Mouse (Mus musculus) hindbrain, embryonic 12.5 days (tissue): ENCODE results near the gene Fam171a2. TPM values are rescaled to one million over a fixed set of nuclear protein-coding genes. Genes with fewer than 3 reads are reported as not detected.

ENCODE experiments used
- ATAC-seq: fragments of 200-750 bp; cut with Nextera tagmentation; 2 replicates; pipeline ENCODE4 v1.8.0; 2017; ENCODE audit warnings: moderate TSS enrichment; ENCODE audit not compliant: low FRiP score
- H3K27ac ChIP-seq: fragments of 300-500 bp; sonication (generic); 2 replicates; pipeline ENCODE4 v1.5.1; 2016; ENCODE audit warnings: mild to moderate bottlenecking
- H3K27me3 ChIP-seq: fragments of 300-500 bp; sonication (generic); 2 replicates; pipeline ENCODE4 v1.6.1; 2016; ENCODE audit warnings: mild to moderate bottlenecking
- H3K36me3 ChIP-seq: fragments of 300-500 bp; sonication (generic); 2 replicates; pipeline ENCODE4 v1.6.1; 2016; ENCODE audit warnings: mild to moderate bottlenecking
- H3K4me1 ChIP-seq: fragments of 300-500 bp; sonication (generic); 2 replicates; pipeline ENCODE4 v1.6.1; 2016
- H3K4me2 ChIP-seq: fragments of 300-500 bp; sonication (generic); replicated peaks from 2 replicates; pipeline ENCODE4 v1.6.1; 2016; ENCODE audit warnings: mild to moderate bottlenecking
- H3K4me3 ChIP-seq: fragments of 300-500 bp; sonication (generic); 2 replicates; pipeline ENCODE4 v1.5.1; 2016; ENCODE audit warnings: mild to moderate bottlenecking
- H3K9ac ChIP-seq: fragments of 300-500 bp; sonication (generic); 2 replicates; pipeline ENCODE4 v1.6.1; 2016; ENCODE audit warnings: mild to moderate bottlenecking, moderate library complexity
- H3K9me3 ChIP-seq: fragments of 300-500 bp; sonication (generic); replicated peaks from 2 replicates; pipeline ENCODE4 v1.6.1; 2016; ENCODE audit warnings: mild to moderate bottlenecking
- WGBS: fragments of 180-500 bp; shearing (Covaris S2); methylation state at CpG from one replicate; pipeline ENCODE4 v1.1.7; 2016; 5-methylcytosine and 5-hydroxymethylcytosine counted together
- polyA plus RNA-seq: library from polyadenylated mRNA; unstranded; fragments of >200 nt; fragmentation: Nextera tagmentation; extraction: Ambion mirVana; gene quantifications from 2 replicates; pipeline ENCODE4 v1.2.1, GENCODE M21; 2016

Gene Fam171a2
- polyA plus RNA-seq, 1 experiment from 2014 or later, result 21.5 TPM

DNA sequence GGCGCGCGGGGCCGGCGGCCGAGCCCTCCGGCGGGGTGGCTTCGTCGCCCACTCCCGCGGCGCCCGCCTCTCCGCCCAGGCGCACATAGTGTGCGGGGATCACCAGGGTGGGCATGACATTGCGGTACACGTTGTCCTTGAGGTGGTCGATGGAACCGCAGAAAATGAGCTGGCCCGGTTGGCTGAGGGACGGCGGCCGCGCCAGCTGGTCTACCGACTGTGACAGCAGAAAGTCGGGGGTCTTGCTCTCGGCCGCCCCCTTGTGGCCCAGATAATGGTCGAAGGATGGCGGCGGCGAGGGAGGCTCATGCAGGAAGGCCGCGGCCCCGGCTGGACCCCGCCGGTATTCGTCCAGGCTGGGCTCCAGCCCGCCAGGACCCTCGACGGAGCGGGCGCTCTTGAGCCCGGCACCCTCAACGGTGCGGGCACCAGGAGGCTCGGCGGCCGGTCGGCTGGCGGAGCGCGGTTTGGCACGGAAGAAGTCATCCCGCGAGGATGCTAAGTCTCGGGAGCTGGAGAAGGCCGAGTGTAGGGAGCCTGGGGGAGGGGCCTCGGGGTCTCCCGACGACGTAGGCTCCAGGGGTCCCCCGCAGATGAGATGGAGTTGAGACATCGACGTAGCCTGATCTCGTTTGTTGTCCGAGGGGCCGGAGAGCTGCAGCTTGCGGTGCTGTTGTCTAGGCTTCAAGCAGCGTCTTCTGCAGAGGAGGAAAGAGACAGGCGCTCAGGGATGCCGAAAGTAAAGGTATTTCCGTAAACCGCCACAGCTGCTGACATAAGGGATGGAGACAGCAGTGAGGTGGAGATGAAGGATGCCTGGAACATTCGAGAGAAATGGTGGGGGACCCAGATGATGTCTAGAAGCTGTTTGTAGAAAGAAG, 9.0 kb downstream of the Fam171a2 start:
- Histone ChIP-seq H3K9me3 (no peaks in the 10 kb centered on the region), H3K4me2 (peak overlapping the region; percentile 63), H3K27ac (peak overlapping the region; percentile 71), H3K36me3 (peaks cover 83% of the 10 kb centered on the region), H3K9ac (peak overlapping the region; percentile 64), H3K27me3 (peaks cover 19% of the 10 kb centered on the region), H3K4me1 (peaks cover 41% of the 10 kb centered on the region), H3K4me3 (peak overlapping the region; percentile 36)
- 6% methylated on average over 77 of the region's 77 CpGs for WGBS
- ATAC-seq, result no peak

DNA sequence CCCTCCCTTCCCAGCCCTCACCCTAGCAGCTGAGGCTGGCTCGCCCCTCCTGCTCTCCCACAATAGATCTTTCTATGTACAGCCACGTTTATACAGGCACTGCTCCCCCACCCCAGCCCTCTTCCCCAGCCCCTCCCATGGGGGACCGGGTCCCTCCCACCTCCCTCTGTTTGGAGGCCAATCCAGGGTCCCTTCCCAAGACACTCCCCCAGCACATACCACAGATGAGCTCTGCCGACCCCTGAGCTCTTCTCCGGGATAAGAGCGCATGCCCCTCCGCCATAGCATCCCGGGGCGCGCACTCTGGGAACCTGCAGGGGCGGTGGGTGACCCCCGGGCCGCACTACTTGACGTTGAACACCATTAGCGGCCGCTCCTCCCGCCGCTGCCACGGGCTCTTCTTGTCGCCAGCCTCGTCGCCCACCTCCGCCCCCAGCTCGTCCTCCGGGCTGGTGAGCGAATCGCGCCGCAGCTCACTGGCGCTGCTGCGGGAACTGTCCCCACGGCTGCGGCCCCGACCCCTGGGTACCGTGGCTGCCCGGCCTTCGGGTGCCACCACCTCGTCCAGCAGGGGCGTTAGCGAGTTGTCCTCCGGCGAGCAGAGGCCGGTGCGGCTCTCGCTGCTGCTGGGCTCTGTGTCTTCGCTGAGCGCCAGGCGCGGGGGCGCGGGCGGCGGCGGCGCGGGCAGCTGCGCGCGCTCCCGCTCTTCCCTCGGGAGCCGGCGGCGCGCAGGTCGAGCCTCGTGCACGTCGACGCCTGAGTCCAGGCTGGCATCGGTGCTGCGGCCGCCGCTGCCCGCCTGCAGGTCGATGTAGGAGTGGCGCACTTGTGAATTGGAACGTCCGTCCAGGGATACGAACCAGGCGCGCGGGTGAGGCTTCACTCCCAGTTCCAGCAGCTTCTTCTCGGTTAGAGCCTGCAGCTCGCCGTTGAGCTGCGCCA, 10.1 kb downstream of the Fam171a2 start:
- WGBS, result 3% methylated on average over 84 of the region's 87 CpGs
- H3K36me3 ChIP-seq, result peaks cover 75% of the 10 kb centered on the region
- peak; percentile 46 for ATAC-seq

DNA sequence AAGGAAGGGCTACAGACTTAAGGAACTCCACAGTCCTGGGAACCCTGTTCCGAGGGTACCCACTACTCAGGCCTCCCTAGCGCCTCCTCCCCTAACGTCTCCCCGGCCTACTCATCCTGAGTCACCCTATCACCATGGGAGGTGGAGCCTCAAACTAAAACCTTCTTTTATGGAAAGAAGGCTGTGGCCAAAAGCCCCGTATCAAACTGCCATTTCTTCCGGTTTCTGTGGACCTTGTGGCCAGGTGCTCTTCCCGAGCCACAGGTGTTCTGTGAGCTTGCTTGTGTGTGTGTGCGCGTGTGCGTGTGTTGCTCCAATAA, 11.1 kb downstream of the Fam171a2 start:
- ATAC-seq, result no peak
- no peak overlapping the region for H3K4me3 ChIP-seq
- peaks cover 19% of the 10 kb centered on the region for H3K27me3 ChIP-seq
- H3K27ac ChIP-seq, result no peak overlapping the region
- H3K4me2 ChIP-seq, result no peak overlapping the region
- 83% methylated on average over 10 of the region's 10 CpGs for WGBS
- H3K9ac ChIP-seq, result no peak overlapping the region
- no peaks in the 10 kb centered on the region for H3K9me3 ChIP-seq
- H3K36me3 ChIP-seq, result peaks cover 65% of the 10 kb centered on the region
- H3K4me1 ChIP-seq, result peaks cover 46% of the 10 kb centered on the region

More for the DNA sequence above, 10.1 kb downstream of the Fam171a2 start:
- Histone ChIP-seq H3K4me1 (peaks cover 41% of the 10 kb centered on the region), H3K27ac (peak overlapping the region; percentile 71), H3K4me3 (peak overlapping the region; percentile 36), H3K9ac (peak overlapping the region; percentile 64), H3K27me3 (peaks cover 19% of the 10 kb centered on the region), H3K9me3 (no peaks in the 10 kb centered on the region), H3K4me2 (peak overlapping the region; percentile 63)

DNA sequence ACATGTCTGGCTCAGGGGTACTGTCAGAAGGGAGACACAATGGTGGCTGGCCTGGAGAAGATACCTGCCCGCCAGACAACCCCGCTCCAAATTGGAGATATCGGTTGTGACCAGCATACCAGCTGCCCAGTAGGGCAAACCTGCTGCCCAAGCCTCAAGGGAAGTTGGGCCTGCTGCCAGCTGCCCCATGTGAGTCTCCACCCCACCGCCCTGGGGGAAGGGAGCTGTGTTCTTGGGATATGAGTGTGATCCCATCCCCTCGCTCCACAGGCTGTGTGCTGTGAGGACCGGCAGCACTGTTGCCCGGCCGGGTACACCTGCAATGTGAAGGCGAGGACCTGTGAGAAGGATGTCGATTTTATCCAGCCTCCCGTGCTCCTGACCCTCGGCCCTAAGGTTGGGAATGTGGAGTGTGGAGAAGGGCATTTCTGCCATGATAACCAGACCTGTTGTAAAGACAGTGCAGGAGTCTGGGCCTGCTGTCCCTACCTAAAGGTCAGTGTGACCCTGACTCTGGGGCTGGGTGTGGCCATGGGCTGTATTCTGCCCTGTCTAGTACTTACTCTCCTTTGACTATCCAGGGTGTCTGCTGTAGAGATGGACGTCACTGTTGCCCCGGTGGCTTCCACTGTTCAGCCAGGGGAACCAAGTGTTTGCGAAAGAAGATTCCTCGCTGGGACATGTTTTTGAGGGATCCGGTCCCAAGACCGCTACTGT, 11.6 kb downstream of the Fam171a2 start:
- ATAC-seq, result no peak
- no peak overlapping the region for H3K27ac ChIP-seq
- H3K4me2 ChIP-seq, result no peak overlapping the region
- no peaks in the 10 kb centered on the region for H3K9me3 ChIP-seq
- H3K36me3 ChIP-seq, result peaks cover 60% of the 10 kb centered on the region
- WGBS, result 92% methylated on average over 18 of the region's 18 CpGs
- H3K4me1 ChIP-seq, result peaks cover 46% of the 10 kb centered on the region
- no peak overlapping the region for H3K9ac ChIP-seq
- peaks cover 15% of the 10 kb centered on the region for H3K27me3 ChIP-seq
- no peak overlapping the region for H3K4me3 ChIP-seq

DNA sequence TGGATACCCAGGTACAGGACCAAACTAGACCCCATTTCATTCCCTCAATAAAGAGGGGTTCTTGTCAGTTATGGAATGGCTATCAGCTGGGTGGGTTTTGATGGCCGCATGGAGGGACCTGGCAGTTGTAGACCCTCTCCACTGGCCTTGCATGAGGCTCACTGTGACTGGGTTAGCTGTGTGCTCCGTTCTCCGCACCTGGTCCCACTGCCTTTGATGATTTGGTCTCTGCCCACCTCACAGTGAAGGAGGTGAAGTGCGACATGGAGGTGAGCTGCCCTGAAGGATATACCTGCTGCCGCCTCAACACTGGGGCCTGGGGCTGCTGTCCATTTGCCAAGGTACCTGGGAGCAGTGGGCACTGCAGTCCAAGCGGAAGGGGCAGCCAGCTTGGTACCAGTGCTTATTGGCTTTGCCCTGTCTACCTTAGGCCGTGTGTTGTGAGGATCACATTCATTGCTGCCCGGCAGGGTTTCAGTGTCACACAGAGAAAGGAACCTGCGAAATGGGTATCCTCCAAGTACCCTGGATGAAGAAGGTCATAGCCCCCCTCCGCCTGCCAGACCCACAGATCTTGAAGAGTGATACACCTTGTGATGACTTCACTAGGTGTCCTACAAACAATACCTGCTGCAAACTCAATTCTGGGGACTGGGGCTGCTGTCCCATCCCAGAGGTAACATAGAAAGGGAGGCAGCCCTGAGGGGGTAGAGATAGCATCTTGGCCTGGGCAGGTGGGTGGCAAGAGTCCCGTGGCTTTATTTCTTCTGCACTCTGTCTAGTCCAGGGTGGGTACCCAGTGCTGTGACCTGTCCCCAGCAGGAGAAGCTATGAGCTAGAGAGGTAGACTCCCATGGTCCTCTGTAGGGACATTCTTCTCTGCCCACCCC, 12.4 kb downstream of the Fam171a2 start:
- Histone ChIP-seq H3K9me3 (no peaks in the 10 kb centered on the region), H3K9ac (no peak overlapping the region), H3K4me3 (no peak overlapping the region), H3K4me1 (peaks cover 50% of the 10 kb centered on the region), H3K36me3 (peaks cover 51% of the 10 kb centered on the region), H3K27me3 (peaks cover 12% of the 10 kb centered on the region), H3K27ac (no peak overlapping the region), H3K4me2 (no peak overlapping the region)
- ATAC-seq, result no peak
- 91% methylated on average over 11 of the region's 11 CpGs for WGBS

DNA sequence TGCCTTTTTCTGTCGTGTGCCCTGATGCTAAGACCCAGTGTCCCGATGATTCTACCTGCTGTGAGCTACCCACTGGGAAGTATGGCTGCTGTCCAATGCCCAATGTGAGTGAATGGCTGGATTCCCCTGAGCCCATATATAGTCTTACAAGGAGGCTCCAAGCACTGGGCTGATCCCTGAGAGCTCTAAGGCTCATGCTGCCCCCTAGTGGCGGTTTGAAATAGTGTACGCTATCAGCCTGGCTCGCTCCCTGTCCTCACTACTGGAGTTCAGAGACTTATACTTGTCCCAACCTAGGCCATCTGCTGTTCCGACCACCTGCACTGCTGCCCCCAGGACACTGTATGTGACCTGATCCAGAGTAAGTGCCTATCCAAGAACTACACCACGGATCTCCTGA, 13.1 kb downstream of the Fam171a2 start:
- peaks cover 7% of the 10 kb centered on the region for H3K27me3 ChIP-seq
- peaks cover 55% of the 10 kb centered on the region for H3K4me1 ChIP-seq
- H3K4me2 ChIP-seq, result no peak overlapping the region
- no peak overlapping the region for H3K27ac ChIP-seq
- H3K9me3 ChIP-seq, result no peaks in the 10 kb centered on the region
- H3K36me3 ChIP-seq, result peaks cover 45% of the 10 kb centered on the region
- 8% methylated on average over 7 of the region's 7 CpGs for WGBS
- 0 out of 2 replicates have a peak, but pooled peaks have one; percentile 12 for ATAC-seq
- H3K9ac ChIP-seq, result no peak overlapping the region
- H3K4me3 ChIP-seq, result no peak overlapping the region

DNA sequence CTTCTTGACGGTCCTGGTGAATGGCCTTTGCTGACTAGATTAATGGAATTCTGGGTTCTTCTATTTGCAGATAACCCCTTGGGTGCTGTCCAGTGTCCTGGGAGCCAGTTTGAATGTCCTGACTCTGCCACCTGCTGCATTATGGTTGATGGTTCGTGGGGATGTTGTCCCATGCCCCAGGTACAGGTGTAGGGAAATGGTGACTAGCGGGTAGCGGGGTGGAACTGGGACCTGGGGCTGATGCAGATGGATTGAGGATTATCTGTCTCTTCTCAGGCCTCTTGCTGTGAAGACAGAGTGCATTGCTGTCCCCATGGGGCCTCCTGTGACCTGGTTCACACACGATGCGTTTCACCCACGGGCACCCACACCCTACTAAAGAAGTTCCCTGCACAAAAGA, 13.6 kb downstream of the Fam171a2 start:
- H3K36me3 ChIP-seq, result peaks cover 39% of the 10 kb centered on the region
- H3K9ac ChIP-seq, result no peak overlapping the region
- H3K4me1 ChIP-seq, result peaks cover 55% of the 10 kb centered on the region
- no peaks in the 10 kb centered on the region for H3K9me3 ChIP-seq
- WGBS, result 94% methylated on average over 7 of the region's 7 CpGs
- 0 out of 2 replicates have a peak, but pooled peaks cover 9% of the 10 kb centered on the region for H3K27me3 ChIP-seq
- no peak for ATAC-seq
- H3K4me2 ChIP-seq, result no peak overlapping the region
- H3K4me3 ChIP-seq, result no peak overlapping the region
- H3K27ac ChIP-seq, result no peak overlapping the region

DNA sequence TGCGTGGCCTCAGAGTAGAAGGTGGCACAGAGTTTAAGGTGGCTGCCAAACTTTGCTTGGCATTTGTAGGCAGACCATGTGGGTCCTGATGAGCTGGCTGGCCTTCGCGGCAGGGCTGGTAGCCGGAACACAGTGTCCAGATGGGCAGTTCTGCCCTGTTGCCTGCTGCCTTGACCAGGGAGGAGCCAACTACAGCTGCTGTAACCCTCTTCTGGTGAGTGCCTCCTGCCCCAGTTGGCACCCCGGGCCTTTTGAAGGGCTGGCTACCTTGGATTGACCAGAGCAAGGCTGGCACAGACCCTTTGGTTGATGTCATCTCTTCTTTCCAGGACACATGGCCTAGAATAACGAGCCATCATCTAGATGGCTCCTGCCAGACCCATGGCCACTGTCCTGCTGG, 14.6 kb downstream of the Fam171a2 start:
- Histone ChIP-seq H3K4me2 (no peak overlapping the region), H3K27ac (no peak overlapping the region), H3K27me3 (0 out of 2 replicates have a peak, but pooled peaks cover 8% of the 10 kb centered on the region), H3K4me1 (peaks cover 45% of the 10 kb centered on the region), H3K4me3 (no peak overlapping the region), H3K36me3 (peaks cover 31% of the 10 kb centered on the region), H3K9me3 (no peaks in the 10 kb centered on the region), H3K9ac (no peak overlapping the region)
- WGBS, result 92% methylated on average over 6 of the region's 6 CpGs
- no peak for ATAC-seq

DNA sequence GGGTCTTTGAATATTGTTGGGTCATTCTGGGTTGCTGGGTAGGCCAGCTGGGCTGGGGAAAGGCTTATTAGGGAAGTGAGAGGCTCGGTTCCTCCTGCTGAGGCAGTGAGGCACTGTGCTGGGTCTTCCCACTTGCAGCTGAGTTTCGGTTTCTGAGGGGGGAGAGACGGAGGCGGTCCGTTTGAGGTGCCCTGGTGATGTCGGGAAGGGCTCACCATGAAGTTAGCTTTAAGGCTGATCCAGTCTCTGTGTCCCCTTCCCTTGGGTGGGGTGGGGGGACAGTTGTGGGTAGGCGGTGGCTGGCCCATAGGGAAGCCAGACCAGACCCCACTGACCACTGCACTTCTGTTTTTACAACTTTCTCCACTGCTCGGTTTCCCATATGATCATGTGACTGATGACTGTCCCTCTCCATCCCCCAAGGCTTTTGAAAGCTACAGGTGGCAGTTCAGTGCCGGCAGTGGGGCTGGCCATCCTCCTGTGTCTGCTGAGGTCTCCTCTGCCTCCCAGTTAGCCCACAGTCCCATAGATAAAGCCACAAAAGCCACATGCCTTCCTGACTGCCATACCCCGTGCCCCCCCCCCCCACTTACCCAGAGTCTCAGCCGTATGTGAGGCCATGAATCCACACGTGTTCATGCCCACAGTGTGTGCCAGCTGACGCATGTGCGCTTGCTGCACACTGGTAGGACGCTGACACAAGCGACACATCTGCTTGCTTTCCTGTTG, 15.2 kb downstream of the Fam171a2 start:
- WGBS, result 61% methylated on average over 16 of the region's 16 CpGs
- 0 out of 2 replicates have a peak overlapping the region, but pooled peaks have one; percentile 6 for H3K4me2 ChIP-seq
- 0 out of 2 replicates have a peak, but pooled peaks cover 8% of the 10 kb centered on the region for H3K27me3 ChIP-seq
- H3K9me3 ChIP-seq, result no peaks in the 10 kb centered on the region
- H3K27ac ChIP-seq, result no peak overlapping the region
- no peak overlapping the region for H3K9ac ChIP-seq
- peaks cover 25% of the 10 kb centered on the region for H3K36me3 ChIP-seq
- ATAC-seq, result no peak
- peaks cover 39% of the 10 kb centered on the region for H3K4me1 ChIP-seq
- no peak overlapping the region for H3K4me3 ChIP-seq

DNA sequence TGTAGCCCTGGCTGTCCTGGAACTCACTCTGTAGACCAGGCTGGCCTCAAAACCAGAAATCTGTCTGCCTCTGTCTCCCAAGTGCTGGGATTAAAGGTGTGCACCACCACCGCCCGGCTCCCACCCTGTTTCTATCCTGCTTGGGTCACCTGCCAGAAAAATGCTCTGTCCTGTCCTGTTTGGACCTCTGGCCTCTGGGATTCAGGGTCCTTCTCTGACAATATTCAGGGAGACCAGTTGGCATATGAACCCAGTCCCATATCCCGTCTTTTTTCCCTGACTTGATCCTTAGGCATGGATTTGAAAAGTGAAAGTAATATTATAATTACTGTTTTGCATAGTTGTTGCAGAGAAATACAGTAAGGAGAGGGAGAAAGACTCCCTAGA, 15.8 kb downstream of the Fam171a2 start:
- Histone ChIP-seq H3K27ac (no peak overlapping the region), H3K9ac (no peak overlapping the region), H3K4me1 (peaks cover 34% of the 10 kb centered on the region), H3K36me3 (peaks cover 19% of the 10 kb centered on the region), H3K9me3 (no peaks in the 10 kb centered on the region), H3K27me3 (0 out of 2 replicates have a peak, but pooled peaks cover 8% of the 10 kb centered on the region), H3K4me2 (no peak overlapping the region), H3K4me3 (no peak overlapping the region)
- no peak for ATAC-seq
- WGBS, result 78% methylated on average over 3 of the region's 3 CpGs
